Mouse (Mus musculus): ENCODE data around the gene Spats1.

- TF ChIP-seq GATA1 (IDR thresholded peaks at IDR 0.05; ENCODE audit: low read length) (no peak), TAL1 (IDR thresholded peaks at IDR 0.05; ENCODE audit: low read length) (no peak)
Observed at GRCm38 (mm10) chr17:45502324-45502723, 27.1 kb upstream of the Spats1 start.

Measured in erythroblast, embryonic 14.5 days (primary cell).